Mouse (Mus musculus) heart, embryonic 14.5 days (tissue): Measurements from ENCODE around the gene Uqcrc2. TPM values are rescaled to one million over a fixed set of nuclear protein-coding genes. Genes with fewer than 3 reads are reported as not detected.
A peak's percentile ranks its signal among the peaks of the same experiment; 100 is the strongest.

Source experiments
- ATAC-seq: fragments of 200-750 bp; cut with Nextera tagmentation; 2 replicates; pipeline ENCODE4 v1.8.0; 2017; ENCODE audit warnings: low read depth, moderate TSS enrichment; ENCODE audit not compliant: insufficient number of reproducible peaks, insufficient read depth, low FRiP score
- H3K27ac ChIP-seq, 2 experiments: fragments of 200-500 bp in 1 of 2; fragments of 300-500 bp in 1 of 2; sonication (generic) in 1 of 2; replicated peaks in 1 of 2; 2 replicates each; pipeline ENCODE4 v1.5.1; 2012 to 2014; ENCODE audit warnings: low read depth in 2 of 2, low read length in 2 of 2, control low read depth in 1 of 2, mild to moderate bottlenecking in 1 of 2, mixed read lengths in 1 of 2; ENCODE audit not compliant: control insufficient read depth in 1 of 2, insufficient read depth in 1 of 2
- H3K27me3 ChIP-seq: fragments of 300-500 bp; sonication (generic); 2 replicates; pipeline ENCODE4 v1.6.1; 2014; ENCODE audit warnings: mild to moderate bottlenecking, low read length, control low read depth; ENCODE audit not compliant: control insufficient read depth, insufficient read depth
- H3K36me3 ChIP-seq: fragments of 300-500 bp; sonication (generic); 2 replicates; pipeline ENCODE4 v1.6.1; 2014; ENCODE audit warnings: mild to moderate bottlenecking, control low read depth, low read length, mixed read lengths; ENCODE audit not compliant: control insufficient read depth, insufficient read depth
- H3K4me1 ChIP-seq, 2 experiments: fragments of 200-500 bp in 1 of 2; fragments of 300-500 bp in 1 of 2; sonication (generic) in 1 of 2; 2 replicates each; pipeline ENCODE4 v1.6.1; 2012 to 2014; ENCODE audit warnings: low read length in 2 of 2, control low read depth in 1 of 2, mixed read lengths in 1 of 2; ENCODE audit not compliant: control insufficient read depth in 2 of 2, insufficient read depth in 2 of 2
- H3K4me2 ChIP-seq: fragments of 300-500 bp; sonication (generic); 2 replicates; pipeline ENCODE4 v1.6.1; 2014; ENCODE audit warnings: mild to moderate bottlenecking, low read length
- H3K4me3 ChIP-seq, 2 experiments: fragments of 200-500 bp in 1 of 2; fragments of 300-500 bp in 1 of 2; sonication (generic) in 1 of 2; 2 replicates each; pipeline ENCODE4 v1.5.1; 2012 to 2014; ENCODE audit warnings: low read length in 2 of 2, mild to moderate bottlenecking in 2 of 2, control low read depth in 1 of 2, low read depth in 1 of 2, moderate library complexity in 1 of 2; ENCODE audit not compliant: control insufficient read depth in 1 of 2, insufficient read depth in 1 of 2
- H3K9ac ChIP-seq: fragments of 300-500 bp; sonication (generic); 2 replicates; pipeline ENCODE4 v1.6.1; 2014; ENCODE audit warnings: mild to moderate bottlenecking, low read length
- H3K9me3 ChIP-seq: fragments of 300-500 bp; sonication (generic); 2 replicates; pipeline ENCODE4 v1.6.1; 2016; ENCODE audit warnings: low read length, control low read depth; ENCODE audit not compliant: control insufficient read depth
- WGBS: fragments of 180-500 bp; shearing (Covaris S2); extraction: QIAGEN DNeasy Blood & Tissue Kit; methylation state at CpG from one replicate; pipeline ENCODE4 v1.1.7; 2014; 5-methylcytosine and 5-hydroxymethylcytosine counted together
- polyA plus RNA-seq: library from polyadenylated mRNA; unstranded; fragments of >200 nt; fragmentation: Nextera tagmentation; extraction: Ambion mirVana; gene quantifications from 2 replicates; pipeline ENCODE4 v1.2.1, GENCODE M21; 2014

Uqcrc2 gene
- polyA plus RNA-seq, 1 experiment from 2014 or later: 532 TPM

DNA sequence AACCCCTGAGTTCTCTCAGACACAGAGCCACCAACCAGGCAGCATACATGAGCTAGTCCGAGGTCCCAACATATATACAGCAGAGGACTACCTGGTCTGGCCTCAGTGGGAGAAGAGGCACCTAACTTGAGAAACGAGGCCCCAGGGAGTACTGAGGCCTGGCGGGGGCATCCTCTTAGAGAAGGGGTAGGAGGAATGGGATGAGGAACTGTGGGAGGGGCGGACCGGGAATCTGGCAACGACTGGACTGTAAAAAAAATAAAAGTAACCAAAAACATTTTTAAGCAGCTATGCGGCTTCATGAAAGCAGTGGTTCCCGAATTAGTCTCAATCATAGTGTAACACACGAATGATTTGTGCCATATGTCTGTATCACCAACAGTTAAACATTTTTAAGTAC, 675 bp upstream of the Uqcrc2 start:
- H3K27me3 ChIP-seq: no peaks in the 10 kb centered on the region
- H3K4me3 ChIP-seq: peak overlapping the region; percentile 95 to 100
- peaks cover 4 to 15% of the 10 kb centered on the region in 2 experiments for H3K4me1 ChIP-seq
- peak overlapping the region; percentile 97 to 98; a peak in 3 of 4 replicates for H3K27ac ChIP-seq
- H3K4me2 ChIP-seq: peak overlapping the region; percentile 84
- WGBS: 5% methylated on average over 9 of the region's 9 CpGs
- no peaks in the 10 kb centered on the region for H3K9me3 ChIP-seq
- H3K9ac ChIP-seq: peak overlapping the region; percentile 99
- H3K36me3 ChIP-seq: peaks cover 20% of the 10 kb centered on the region
- ATAC-seq: no peak

DNA sequence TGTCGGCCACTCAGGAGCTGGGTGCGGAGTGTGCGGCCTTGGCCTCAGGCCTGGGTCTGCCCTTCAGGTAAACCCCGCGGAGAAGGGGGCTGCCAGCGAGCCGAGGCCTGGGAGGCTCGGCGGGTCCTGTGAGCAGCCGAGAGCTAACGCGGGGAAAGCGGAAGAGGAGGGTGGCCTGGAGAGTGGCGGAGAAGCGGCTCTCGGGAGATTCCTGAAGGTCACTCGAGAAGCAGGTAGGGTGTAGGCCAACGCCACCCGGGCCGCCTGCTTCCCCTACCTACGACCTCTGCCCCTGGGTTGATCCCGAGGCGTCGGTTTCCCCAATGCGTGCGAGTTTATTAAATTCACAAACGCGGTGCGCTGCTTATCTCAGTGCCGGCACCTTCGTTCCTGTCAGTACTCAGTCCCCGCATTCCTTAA, 396 bp downstream of the Uqcrc2 start:
- H3K27me3 ChIP-seq: no peaks in the 10 kb centered on the region
- peak; percentile 67 for ATAC-seq
- H3K4me3 ChIP-seq: peak overlapping the region; percentile 95 to 100
- peak overlapping the region; percentile 97 to 99 for H3K27ac ChIP-seq
- WGBS: under 1% methylated on average over 30 of the region's 32 CpGs
- H3K9ac ChIP-seq: peak overlapping the region; percentile 99
- peaks cover 30% of the 10 kb centered on the region for H3K36me3 ChIP-seq
- peak overlapping the region; percentile 84 for H3K4me2 ChIP-seq
- no peaks in the 10 kb centered on the region for H3K9me3 ChIP-seq
- peaks cover 4 to 15% of the 10 kb centered on the region in 2 experiments for H3K4me1 ChIP-seq

DNA sequence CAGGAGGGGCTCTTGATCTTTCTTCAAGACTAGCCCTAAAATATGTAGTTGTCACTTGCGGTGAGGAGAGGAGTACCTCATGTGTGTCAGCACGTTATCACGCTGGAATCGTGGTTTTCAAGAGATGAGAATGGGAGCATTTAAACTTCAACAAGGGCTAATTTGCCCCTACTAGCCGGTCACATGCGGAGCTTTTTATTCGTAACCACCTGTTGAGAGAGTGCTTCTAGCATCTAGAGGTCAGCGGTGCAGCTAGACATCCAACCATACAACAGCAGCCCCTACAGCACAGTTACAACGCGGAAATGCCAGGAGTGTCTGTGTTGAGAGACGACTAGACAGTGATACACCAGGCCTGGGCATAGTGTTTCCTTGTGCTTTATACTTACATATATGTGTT, 845 bp downstream of the Uqcrc2 start:
- ATAC-seq: no peak
- H3K4me3 ChIP-seq: peak overlapping the region; percentile 95 to 100
- peaks cover 4 to 15% of the 10 kb centered on the region in 2 experiments for H3K4me1 ChIP-seq
- H3K9ac ChIP-seq: peak overlapping the region; percentile 99
- no peaks in the 10 kb centered on the region for H3K9me3 ChIP-seq
- H3K27ac ChIP-seq: peak overlapping the region; percentile 97 to 99
- WGBS: under 1% methylated on average over 11 of the region's 11 CpGs
- H3K4me2 ChIP-seq: peak overlapping the region; percentile 84
- no peaks in the 10 kb centered on the region for H3K27me3 ChIP-seq
- H3K36me3 ChIP-seq: peaks cover 35% of the 10 kb centered on the region

DNA sequence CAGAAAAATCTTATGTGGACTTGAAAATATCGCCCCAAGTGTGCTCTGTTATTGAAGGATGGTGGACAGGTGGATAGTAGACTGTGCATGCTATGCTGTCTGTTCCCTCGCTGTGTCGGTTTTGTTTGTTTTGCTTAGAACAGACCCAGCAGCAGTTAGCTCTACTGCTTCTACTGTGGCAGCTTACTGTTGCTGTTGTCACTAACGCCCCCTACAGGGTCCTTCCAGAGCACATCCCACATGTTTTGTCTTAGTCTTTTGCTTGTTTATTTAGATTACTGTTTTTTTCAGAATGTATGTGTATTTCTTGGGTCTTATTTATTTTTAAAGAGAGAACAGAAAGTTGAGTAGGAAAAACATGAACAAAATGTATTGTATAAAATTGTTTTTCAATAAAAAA, 8.2 kb downstream of the Uqcrc2 start:
- H3K27ac ChIP-seq: no peak overlapping the region
- H3K36me3 ChIP-seq: peaks cover 98% of the 10 kb centered on the region
- ATAC-seq: no peak
- H3K4me2 ChIP-seq: no peak overlapping the region
- no peak overlapping the region for H3K9ac ChIP-seq
- no peaks in the 10 kb centered on the region for H3K4me1 ChIP-seq
- no peaks in the 10 kb centered on the region for H3K27me3 ChIP-seq
- H3K4me3 ChIP-seq: no peak overlapping the region
- H3K9me3 ChIP-seq: no peaks in the 10 kb centered on the region
- 67% methylated on average over 4 of the region's 4 CpGs for WGBS

DNA sequence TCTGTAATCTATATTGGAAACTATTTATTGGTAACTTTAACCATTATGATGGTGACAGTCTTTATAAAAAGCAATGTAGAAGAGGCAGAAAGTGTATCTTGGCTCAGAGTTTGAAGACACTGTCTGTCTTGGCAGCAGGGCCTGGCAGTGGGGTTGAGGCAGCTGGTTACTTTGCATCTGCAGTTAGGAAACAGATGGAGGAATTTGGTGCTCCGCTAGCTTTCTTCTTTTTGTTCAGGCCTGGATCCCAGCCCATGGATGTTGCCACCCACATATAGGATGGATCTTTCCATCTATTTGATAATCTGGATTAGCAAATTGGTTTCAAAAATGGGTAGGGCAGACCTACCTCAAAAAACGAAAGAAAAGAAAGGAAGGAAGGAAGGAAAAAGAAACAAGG, 12.9 kb downstream of the Uqcrc2 start:
- no peaks in the 10 kb centered on the region for H3K9me3 ChIP-seq
- H3K9ac ChIP-seq: no peak overlapping the region
- H3K4me1 ChIP-seq: no peaks in the 10 kb centered on the region
- H3K4me3 ChIP-seq: no peak overlapping the region
- no peaks in the 10 kb centered on the region for H3K27me3 ChIP-seq
- 75% methylated on average over 2 of the region's 2 CpGs for WGBS
- ATAC-seq: no peak
- H3K27ac ChIP-seq: no peak overlapping the region
- H3K4me2 ChIP-seq: no peak overlapping the region
- H3K36me3 ChIP-seq: peaks cover 99% of the 10 kb centered on the region

DNA sequence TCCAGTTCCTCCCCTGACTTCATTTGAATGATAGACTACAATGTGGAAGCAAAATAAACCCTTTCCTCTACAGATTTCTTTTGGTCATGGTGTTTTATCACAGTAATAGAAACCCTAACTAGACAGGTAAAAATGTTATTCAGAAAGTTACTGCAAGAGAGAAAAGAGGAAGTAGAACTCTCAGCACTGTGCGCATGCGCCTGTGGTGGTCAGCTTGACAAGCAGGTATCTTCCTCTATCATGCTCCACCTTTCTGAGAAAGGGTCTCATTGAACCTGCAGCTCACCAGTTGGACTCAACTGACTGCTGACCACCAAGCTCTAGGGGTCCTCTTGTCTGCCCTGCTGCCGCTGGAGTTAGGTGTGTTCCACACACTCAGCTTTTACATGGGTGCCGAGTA, 27.1 kb downstream of the Uqcrc2 start:
- Histone ChIP-seq H3K9ac (no peak overlapping the region), H3K4me1 (no peaks in the 10 kb centered on the region), H3K27me3 (no peaks in the 10 kb centered on the region), H3K9me3 (no peaks in the 10 kb centered on the region), H3K27ac (no peak overlapping the region), H3K4me2 (no peak overlapping the region), H3K4me3 (no peak overlapping the region), H3K36me3 (peaks cover 40% of the 10 kb centered on the region)
- WGBS: 92% methylated on average over 4 of the region's 4 CpGs
- no peak for ATAC-seq

DNA sequence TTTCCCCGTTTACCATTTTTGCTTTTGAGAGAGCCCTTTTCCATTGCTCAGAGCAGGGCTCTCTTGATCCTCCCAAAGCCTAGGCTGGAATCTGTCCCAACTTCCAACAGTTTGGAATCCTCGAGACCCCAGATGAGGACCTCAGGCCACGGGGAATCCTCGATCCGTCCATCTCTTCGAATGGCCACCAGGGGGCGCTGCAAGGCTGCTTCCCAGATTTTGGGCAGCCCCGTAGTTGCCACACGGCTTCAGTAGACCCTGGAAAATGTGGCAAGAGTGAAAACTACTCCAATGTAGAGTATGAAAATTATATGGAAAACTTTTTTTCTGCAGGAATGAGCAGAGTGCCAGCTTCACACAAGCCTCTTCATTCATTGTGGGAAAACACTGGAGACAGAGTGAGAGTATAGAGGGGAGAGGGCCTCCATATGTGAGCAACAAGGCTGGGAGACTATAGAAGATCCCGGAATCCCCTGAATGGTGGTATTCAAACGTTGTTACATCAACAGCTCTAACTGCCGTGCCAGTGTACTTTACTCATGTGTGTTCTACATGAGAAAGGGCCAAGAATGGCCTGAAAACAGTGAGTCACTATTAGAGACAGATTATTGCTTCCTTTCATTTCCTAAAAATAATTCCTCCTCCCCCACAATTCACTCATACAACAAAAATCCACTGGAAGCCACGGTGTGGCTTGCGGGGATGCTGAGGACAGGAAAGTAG, 35.3 kb downstream of the Uqcrc2 start, which contains the start of gene Pdzd9:
Gene Pdzd9 (minus strand): TSS at position 191 of the 723 bp plus-strand sequence.
- WGBS: 16% methylated on average over 14 of the region's 14 CpGs
- H3K27ac ChIP-seq: no peak within 1 kb of the TSS

More for the DNA sequence above, 35.3 kb downstream of the Uqcrc2 start, which contains the start of gene Pdzd9:
- peak within 1 kb of the TSS; percentile 42 for H3K4me2 ChIP-seq
- H3K4me1 ChIP-seq: peaks cover 0 to 4% of the 10 kb centered on the region in 2 experiments; a peak in 3 of 4 replicates
- H3K9ac ChIP-seq: no peak within 1 kb of the TSS
- H3K9me3 ChIP-seq: no peaks in the 10 kb centered on the region
- ATAC-seq: 0 out of 2 replicates have a peak, but pooled peaks have one; percentile 37
- H3K27me3 ChIP-seq: no peaks in the 10 kb centered on the region
- H3K36me3 ChIP-seq: no peaks in the 10 kb centered on the region
- H3K4me3 ChIP-seq: no peak within 1 kb of the TSS
